ENCODE assay signal across 17 mouse cellular contexts in the genomic region with DNA sequence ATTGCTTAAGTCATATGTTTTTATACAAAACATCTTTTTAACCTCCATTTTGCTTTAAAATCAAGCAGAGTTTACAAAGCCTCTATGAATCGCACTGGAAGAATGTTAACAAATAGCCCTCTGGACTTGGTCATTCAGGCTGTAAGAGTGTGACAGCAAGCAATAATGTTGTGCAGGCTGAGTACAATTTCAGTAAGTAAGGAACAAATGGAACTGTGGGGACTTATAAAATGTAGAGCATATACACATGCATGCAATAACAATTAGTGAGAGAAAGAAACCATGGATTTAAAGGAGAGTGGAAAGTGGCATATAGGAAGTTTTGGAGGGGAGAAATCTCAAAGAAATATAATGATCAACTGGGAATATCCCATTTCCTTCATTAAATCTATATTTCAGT.
"Had no signal": no experiment of that assay in that cellular context is flagged by ENCODE, and none has a peak within 500 bp of the region (broad histone marks: within the 10 kb centered on the region; RNA-seq: fewer than 3 reads in every experiment).

No protein-coding gene starts in this region.

- H3K4me1 ChIP-seq: megakaryocyte, embryonic 14.5 days; midbrain, embryonic 15.5 days; neural tube, embryonic 12.5 days had no signal

- H3K4me3 ChIP-seq: megakaryocyte, embryonic 14.5 days; midbrain, embryonic 13.5 days; midbrain, embryonic 15.5 days; neural tube, embryonic 12.5 days had no signal

- H3K27ac ChIP-seq: macrophage; midbrain, embryonic 13.5 days; midbrain, embryonic 15.5 days; neural tube, embryonic 12.5 days had no signal

- H3K9ac ChIP-seq: lung, embryonic 14.5 days; midbrain, embryonic 13.5 days; midbrain, embryonic 15.5 days; neural tube, embryonic 12.5 days had no signal

- H3K27me3 ChIP-seq: megakaryocyte, embryonic 14.5 days; midbrain, embryonic 13.5 days; midbrain, embryonic 15.5 days; neural tube, embryonic 12.5 days had no signal

- H3K4me2 ChIP-seq: lung, embryonic 14.5 days; midbrain, embryonic 11.5 days; midbrain, embryonic 13.5 days; midbrain, embryonic 15.5 days; neural tube, embryonic 12.5 days had no signal

- H3K36me3 ChIP-seq: midbrain, embryonic 13.5 days; midbrain, embryonic 15.5 days; neural tube, embryonic 12.5 days had no signal

- H3K9me3 ChIP-seq: midbrain, embryonic 13.5 days; midbrain, embryonic 15.5 days; neural tube, embryonic 12.5 days had no signal

- ATAC-seq: midbrain, embryonic 13.5 days; midbrain, embryonic 15.5 days had no signal

- DNase-seq: lung, adult 18-20 months; lung, embryonic 14.5 days; lung, postnatal 10 days; lung, postnatal 36 days; retina, postnatal 1 day; right cerebral cortex, adult 18-20 months; right cerebral cortex, postnatal 25 days; right cerebral cortex, postnatal 4 days; spleen, adult 18-20 months; thymus, adult 2 months; thymus, postnatal 25 days had no signal
